Mouse (Mus musculus): Measurements from ENCODE around the gene Cpn2. TPM values are rescaled to one million over a fixed set of nuclear protein-coding genes. Genes with fewer than 3 reads are reported as not detected.

The Cpn2 gene
- total and polyA plus RNA-seq, 2 experiments from 2014 or later = under 0.01 TPM; not detected in 1

GRCm38 (mm10) chr16:30234636-30235546, 32.4 kb downstream of the Cpn2 start:
- Histone ChIP-seq H3K27me3 (ENCODE audit: insufficient read depth, low read length) (peaks cover 18% of the 10 kb centered on the region), H3K9ac (replicated peaks; ENCODE audit: low read length) (no peak overlapping the region), H3K36me3 (ENCODE audit: insufficient read depth, low read length) (no peaks in the 10 kb centered on the region), H3K4me1 (ENCODE audit: insufficient read depth, low read length) (peaks cover 14% of the 10 kb centered on the region; the same call in 1 of the 2 replicates), H3K4me2 (ENCODE audit: low read depth, low read length) (no peak overlapping the region), H3K27ac (no peak overlapping the region), H3K9me3 (ENCODE audit: low read length) (no peaks in the 10 kb centered on the region), H3K4me3 (ENCODE audit: low read length) (no peak overlapping the region)
- ATAC-seq (no peak), DNase-seq (ENCODE audit: low spot score) (no peak)
- TF ChIP-seq CTCF (IDR thresholded peaks at IDR 0.05; ENCODE audit: low read depth) = no peak
- 41% methylated on average over 12 of the region's 12 CpGs for WGBS

GRCm38 (mm10) chr16:30234077-30234476, 33.2 kb downstream of the Cpn2 start:
- no peaks in the 10 kb centered on the region for H3K9me3 ChIP-seq (ENCODE audit: low read length)
- 64% methylated on average over 8 of the region's 8 CpGs for WGBS
- H3K27ac ChIP-seq = no peak overlapping the region
- H3K4me2 ChIP-seq (ENCODE audit: low read depth, low read length) = no peak overlapping the region
- no peak for DNase-seq (ENCODE audit: low spot score)
- no peak for ATAC-seq
- no peak overlapping the region for H3K9ac ChIP-seq (replicated peaks; ENCODE audit: low read length)
- peaks cover 14% of the 10 kb centered on the region; the same call in 1 of the 2 replicates for H3K4me1 ChIP-seq (ENCODE audit: insufficient read depth, low read length)
- no peaks in the 10 kb centered on the region for H3K36me3 ChIP-seq (ENCODE audit: insufficient read depth, low read length)
- no peak overlapping the region for H3K4me3 ChIP-seq (ENCODE audit: low read length)
- no peak for TF ChIP-seq CTCF (IDR thresholded peaks at IDR 0.05; ENCODE audit: low read depth)
- H3K27me3 ChIP-seq (ENCODE audit: insufficient read depth, low read length) = peaks cover 18% of the 10 kb centered on the region

GRCm38 (mm10) chr16:30231882-30232604, 35.3 kb downstream of the Cpn2 start:
- peaks cover 14% of the 10 kb centered on the region; the same call in 1 of the 2 replicates for H3K4me1 ChIP-seq (ENCODE audit: insufficient read depth, low read length)
- H3K9me3 ChIP-seq (ENCODE audit: low read length) = no peaks in the 10 kb centered on the region
- H3K27me3 ChIP-seq (ENCODE audit: insufficient read depth, low read length) = peaks cover 7% of the 10 kb centered on the region; the same call in 1 of the 2 replicates
- ATAC-seq (no peak), DNase-seq (ENCODE audit: low spot score) (no peak)
- no peak overlapping the region for H3K4me3 ChIP-seq (ENCODE audit: low read length)
- no peak overlapping the region for H3K4me2 ChIP-seq (ENCODE audit: low read depth, low read length)
- TF ChIP-seq CTCF (IDR thresholded peaks at IDR 0.05; ENCODE audit: low read depth) = no peak
- no peak overlapping the region for H3K27ac ChIP-seq
- WGBS = 32% methylated on average over 13 of the region's 13 CpGs
- no peaks in the 10 kb centered on the region for H3K36me3 ChIP-seq (ENCODE audit: insufficient read depth, low read length)
- no peak overlapping the region for H3K9ac ChIP-seq (replicated peaks; ENCODE audit: low read length)

- 0 out of 2 replicates have a peak, but pooled peaks cover 5% of the 10 kb centered on the region for H3K4me1 ChIP-seq (ENCODE audit: insufficient read depth, low read length)
- H3K9ac ChIP-seq (replicated peaks; ENCODE audit: low read length) = no peak overlapping the region
- no peak overlapping the region for H3K4me3 ChIP-seq (ENCODE audit: low read length)
- no peaks in the 10 kb centered on the region for H3K36me3 ChIP-seq (ENCODE audit: insufficient read depth, low read length)
- H3K9me3 ChIP-seq (ENCODE audit: low read length) = no peaks in the 10 kb centered on the region
- WGBS = 54% methylated on average over 7 of the region's 7 CpGs
- no peak for DNase-seq (ENCODE audit: low spot score)
- no peak for ATAC-seq
- no peak overlapping the region for H3K4me2 ChIP-seq (ENCODE audit: low read depth, low read length)
- H3K27me3 ChIP-seq (ENCODE audit: insufficient read depth, low read length) = peaks cover 5% of the 10 kb centered on the region; the same call in 1 of the 2 replicates
- no peak overlapping the region for H3K27ac ChIP-seq
- no peak for TF ChIP-seq CTCF (IDR thresholded peaks at IDR 0.05; ENCODE audit: low read depth)
These were observed 39.9 kb downstream of the Cpn2 start for GRCm38 (mm10) chr16:30227352-30227751.

- Histone ChIP-seq H3K27ac (no peak overlapping the region), H3K36me3 (ENCODE audit: insufficient read depth, low read length) (no peaks in the 10 kb centered on the region), H3K27me3 (ENCODE audit: insufficient read depth, low read length) (no peaks in the 10 kb centered on the region), H3K4me2 (ENCODE audit: low read depth, low read length) (no peak overlapping the region), H3K4me1 (ENCODE audit: insufficient read depth, low read length) (no peaks in the 10 kb centered on the region), H3K9ac (replicated peaks; ENCODE audit: low read length) (no peak overlapping the region), H3K9me3 (ENCODE audit: low read length) (no peaks in the 10 kb centered on the region), H3K4me3 (ENCODE audit: low read length) (no peak overlapping the region)
- TF ChIP-seq CTCF (IDR thresholded peaks at IDR 0.05; ENCODE audit: low read depth) = no peak
- DNase-seq (ENCODE audit: low spot score) = no peak
- ATAC-seq = no peak
- 62% methylated on average over 12 of the region's 13 CpGs for WGBS
These were observed 46.0 kb downstream of the Cpn2 start for GRCm38 (mm10) chr16:30221161-30221782.

GRCm38 (mm10) chr16:30215811-30216210, 51.5 kb downstream of the Cpn2 start:
- 0 out of 2 replicates have a peak, but pooled peaks cover 5% of the 10 kb centered on the region for H3K27me3 ChIP-seq (ENCODE audit: insufficient read depth, low read length)
- H3K27ac ChIP-seq = no peak overlapping the region
- DNase-seq (ENCODE audit: low spot score) (no peak), ATAC-seq (no peak)
- H3K4me2 ChIP-seq (ENCODE audit: low read depth, low read length) = no peak overlapping the region
- TF ChIP-seq CTCF (IDR thresholded peaks at IDR 0.05; ENCODE audit: low read depth) = no peak
- H3K4me1 ChIP-seq (ENCODE audit: insufficient read depth, low read length) = no peaks in the 10 kb centered on the region
- 7% methylated on average over 2 of the region's 2 CpGs for WGBS
- no peak overlapping the region for H3K9ac ChIP-seq (replicated peaks; ENCODE audit: low read length)
- no peaks in the 10 kb centered on the region for H3K36me3 ChIP-seq (ENCODE audit: insufficient read depth, low read length)
- H3K4me3 ChIP-seq (ENCODE audit: low read length) = no peak overlapping the region
- H3K9me3 ChIP-seq (ENCODE audit: low read length) = no peaks in the 10 kb centered on the region
